Mouse (Mus musculus) gastrocnemius, adult 18-20 months (tissue): ENCODE measurements around the gene Adamts1. TPM values are rescaled to one million over a fixed set of nuclear protein-coding genes. Genes with fewer than 3 reads are reported as not detected.
A peak's percentile ranks its signal among the peaks of the same experiment; 100 is the strongest.

ENCODE experiments used
- DNase-seq: peaks from one replicate; pipeline ENCODE4 v3.0.0; 2021; ENCODE audit warnings: low spot score
- total RNA-seq, 2 experiments: library from RNA; stranded (reverse); gene quantifications; 2 replicates each; pipeline ENCODE4 v1.2.3; 2021

The Adamts1 gene
- total RNA-seq, 2 experiments from 2014 or later = 8.0 to 39.9 TPM

- no peak for DNase-seq
Measured at GRCm38 (mm10) chr16:85767341-85767740, 35.6 kb downstream of the Adamts1 start.

- peak; percentile 35 for DNase-seq
Measured at GRCm38 (mm10) chr16:85765697-85766096, 37.2 kb downstream of the Adamts1 start.

DNA sequence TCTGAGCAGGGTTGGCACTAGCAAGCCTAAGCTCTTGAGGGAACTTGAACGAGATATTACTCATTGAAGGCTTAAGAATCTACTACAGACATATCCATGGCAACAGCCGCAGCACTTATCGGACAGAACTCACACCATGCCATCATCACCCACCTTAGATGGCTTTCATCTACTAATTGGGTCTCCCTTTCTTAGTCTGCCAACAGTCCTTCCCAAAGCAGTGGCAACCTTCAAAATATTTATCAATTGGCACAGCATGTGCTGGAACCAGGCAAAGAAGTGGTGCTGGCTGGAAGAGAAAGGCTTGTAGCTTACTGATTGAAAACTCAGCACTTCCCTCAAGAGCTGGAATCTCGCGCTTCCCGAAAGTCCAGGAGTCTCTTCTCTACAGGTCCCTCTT is 37.7 kb downstream of the Adamts1 start:
- DNase-seq = no peak

GRCm38 (mm10) chr16:85762052-85762665 is 40.8 kb downstream of the Adamts1 start:
- DNase-seq = no peak

- no peak for DNase-seq
Measured at GRCm38 (mm10) chr16:85760961-85761580, 41.8 kb downstream of the Adamts1 start.

DNA sequence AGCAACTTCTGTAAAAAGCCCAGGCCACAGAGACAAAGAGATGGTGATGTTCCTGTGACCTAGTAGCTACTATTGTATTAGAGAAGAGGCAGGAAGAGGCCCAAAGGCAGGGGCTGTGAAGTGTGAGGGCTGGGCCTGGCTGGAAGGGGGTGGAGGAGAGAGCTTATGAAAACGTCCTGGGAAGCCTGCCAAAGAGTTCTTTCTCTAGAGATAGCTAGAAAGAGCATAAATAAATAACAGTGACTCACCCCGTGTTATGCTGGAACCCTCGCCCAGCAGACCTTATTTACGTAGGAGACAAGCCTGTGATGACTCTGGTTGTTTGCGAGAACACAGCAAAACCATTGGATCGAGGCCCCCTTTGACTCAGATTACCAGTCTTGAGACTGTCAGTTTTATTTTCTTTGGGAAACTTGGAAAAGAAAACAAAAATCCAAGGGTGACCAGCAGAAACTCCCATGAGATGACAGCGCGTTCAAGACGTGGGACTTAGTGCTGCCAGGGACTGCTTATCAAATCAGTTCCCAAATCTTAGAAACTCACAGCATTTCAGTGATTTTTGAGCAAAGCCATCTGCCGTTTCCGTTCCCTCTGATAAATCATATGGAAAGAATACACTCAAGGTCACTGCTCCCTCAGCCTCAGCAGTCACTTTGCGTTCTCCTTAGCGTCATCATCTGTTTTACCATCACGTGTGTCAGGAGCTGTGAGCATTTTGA is 46.7 kb downstream of the Adamts1 start:
- DNase-seq = peak; percentile 78

- DNase-seq = no peak
Measured at GRCm38 (mm10) chr16:85749335-85749734, 53.6 kb downstream of the Adamts1 start.

DNA sequence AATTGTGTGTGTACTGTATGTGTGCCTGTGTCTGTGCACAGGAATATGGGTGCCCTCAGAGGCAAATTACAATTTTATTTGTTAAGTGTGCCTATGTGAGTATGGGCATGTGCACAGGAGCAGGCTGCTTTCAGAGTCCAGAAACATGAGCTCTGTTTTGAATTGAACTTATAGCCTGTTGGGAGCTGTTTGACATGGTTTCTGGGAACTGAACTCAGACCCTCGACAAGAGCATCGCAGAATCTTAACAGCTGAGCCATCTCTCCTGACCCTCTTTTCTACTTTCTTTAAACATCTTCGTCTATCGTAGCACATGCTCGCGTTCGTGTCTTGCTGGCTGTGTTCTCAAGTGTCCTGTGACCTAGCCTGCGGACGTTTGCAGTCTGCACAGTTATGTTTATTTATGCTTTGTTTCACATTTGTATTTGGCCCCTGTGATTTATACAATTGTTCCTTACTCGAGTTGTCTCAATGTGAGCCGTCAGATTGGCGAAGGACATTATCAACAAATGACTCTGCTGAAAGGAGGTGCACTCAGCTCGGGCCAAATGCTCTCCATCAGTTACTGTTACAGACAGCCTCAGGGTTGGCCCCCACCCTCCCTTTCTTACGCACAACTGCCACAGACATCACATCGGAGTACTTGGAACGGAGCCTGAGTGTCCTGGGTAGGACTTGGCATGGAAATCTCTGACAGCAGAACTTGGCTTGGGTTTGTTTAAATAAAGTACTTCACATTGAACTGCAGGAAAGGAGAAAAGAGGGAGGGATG is 55.1 kb downstream of the Adamts1 start:
- peak; percentile 48 for DNase-seq

DNA sequence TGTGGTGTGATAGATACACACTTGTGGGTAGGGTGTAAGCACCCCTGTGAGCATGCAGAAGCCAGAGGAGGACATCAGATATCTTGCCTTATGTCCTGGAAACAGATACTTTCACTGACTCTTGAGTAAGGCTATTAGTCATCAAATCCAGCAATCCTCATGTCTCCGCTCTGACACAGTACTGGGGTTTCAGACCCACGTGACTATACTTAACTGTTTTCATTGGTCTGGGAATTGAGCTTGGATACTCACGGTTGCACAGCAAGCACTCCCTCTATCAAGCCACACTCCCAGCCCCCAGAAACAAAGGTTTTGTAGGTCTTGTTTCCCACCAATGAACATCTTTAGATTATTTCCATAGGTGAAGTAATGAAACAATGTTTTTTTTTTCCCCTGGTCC is 56.5 kb downstream of the Adamts1 start:
- no peak for DNase-seq

Other genes starting within 250 kb of the Adamts1 start
- 10 to 100 TPM in 1 of 2 experiments, 1 to 10 TPM in 1; 8.0 to 11.5 TPM for gene Cyyr1, start 249.7 kb downstream of the Adamts1 start, total RNA-seq
- gene Adamts5, start 98.7 kb upstream of the Adamts1 start, total RNA-seq = 1 to 10 TPM; 3.3 to 5.6 TPM